Mouse (Mus musculus) olfactory bulb, adult 2 months (tissue): ENCODE data around the gene Pmpca. TPM values are rescaled to one million over a fixed set of nuclear protein-coding genes. Genes with fewer than 3 reads are reported as not detected.
A peak's percentile ranks its signal among the peaks of the same experiment; 100 is the strongest.
"Not testable (repeated sequence)": the region's sequence is repeated elsewhere in the genome, so short reads cannot be mapped to it uniquely, and the experiment has no call there.

Experiments
- H3K27ac ChIP-seq: fragments of 200-500 bp; 2 replicates; pipeline ENCODE4 v1.5.1; 2012; ENCODE audit warnings: low read depth, low read length; ENCODE audit not compliant: insufficient read depth
- H3K4me1 ChIP-seq: fragments of 200-500 bp; 2 replicates; pipeline ENCODE4 v1.6.1; 2012; ENCODE audit warnings: low read length; ENCODE audit not compliant: control insufficient read depth, insufficient read depth
- H3K4me3 ChIP-seq: fragments of 200-500 bp; 2 replicates; pipeline ENCODE4 v1.5.1; 2012; ENCODE audit warnings: mild to moderate bottlenecking, low read depth, low read length, moderate library complexity; ENCODE audit not compliant: insufficient read depth
- CTCF ChIP-seq: fragments of 200-500 bp; IDR thresholded peaks from 2 replicates; pipeline ENCODE4 v1.5.1; 2012; ENCODE audit warnings: low read depth, mild to moderate bottlenecking, low read length, moderate library complexity; ENCODE audit not compliant: insufficient read depth
- POLR2A ChIP-seq: fragments of 200-500 bp; IDR thresholded peaks from 2 replicates; pipeline ENCODE4 v1.6.1; 2012; ENCODE audit warnings: mild to moderate bottlenecking, low read depth, low read length, moderate library complexity; ENCODE audit not compliant: insufficient read depth
- WGBS: fragments of 180-500 bp; shearing (Covaris S2); methylation state at CpG from one replicate; pipeline ENCODE4 v1.1.7; 2018; 5-methylcytosine and 5-hydroxymethylcytosine counted together
- polyA plus RNA-seq: library from polyadenylated mRNA; stranded (reverse); fragments of >200 nt; gene quantifications from 2 replicates; pipeline ENCODE4 v1.2.4, GENCODE M21; 2012; ENCODE audit warnings: low replicate concordance; ENCODE audit not compliant: missing spikeins, insufficient read depth, insufficient read length

The Pmpca gene
- polyA plus RNA-seq, 1 experiment, result 415 TPM

GRCm38 (mm10) chr2:26363481-26363880, 25.7 kb upstream of the Pmpca start:
- no peak for TF ChIP-seq CTCF
- TF ChIP-seq POLR2A, result no peak
- Histone ChIP-seq H3K27ac (no peak overlapping the region), H3K4me1 (peaks cover 20% of the 10 kb centered on the region), H3K4me3 (no peak overlapping the region)
- WGBS, result 91% methylated on average over 5 of the region's 5 CpGs

DNA sequence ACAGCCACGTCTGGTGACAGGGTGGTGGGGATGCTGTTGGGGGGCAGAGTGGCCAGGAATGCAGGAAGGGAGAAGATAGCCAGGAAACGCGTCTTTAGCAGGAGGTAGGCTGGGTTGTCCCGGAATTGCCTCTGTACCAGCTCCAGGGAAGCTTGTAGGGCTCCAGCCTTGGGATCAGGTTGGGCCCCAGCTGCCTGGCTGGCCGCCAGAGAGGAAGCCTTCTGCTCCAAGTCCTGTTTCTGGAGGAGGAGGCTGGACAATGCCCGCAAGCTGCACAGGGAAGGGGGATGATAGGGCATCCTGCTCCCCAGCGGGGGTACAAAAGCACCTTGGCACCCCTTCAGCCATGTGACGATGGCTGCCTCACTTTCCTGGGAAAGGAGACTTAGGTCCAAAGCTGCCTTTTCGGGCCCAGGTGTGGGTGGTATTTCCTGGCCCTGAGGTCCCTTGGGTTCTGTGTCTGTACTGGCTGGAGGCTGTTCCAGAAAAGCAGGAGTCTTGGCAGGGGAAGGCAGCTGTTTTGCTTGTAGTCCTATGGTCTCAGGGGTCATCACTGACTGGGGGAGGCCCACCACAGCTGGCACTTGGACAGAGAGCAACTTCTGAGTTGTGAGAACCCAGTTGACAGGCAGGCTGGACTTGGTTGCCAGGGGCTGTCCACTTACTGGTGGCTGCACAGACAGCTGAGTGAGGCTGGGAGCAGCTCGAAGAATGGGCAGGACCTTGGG, 24.2 kb upstream of the Pmpca start:
- Histone ChIP-seq H3K4me1 (peaks cover 6% of the 10 kb centered on the region), H3K4me3 (no peak overlapping the region), H3K27ac (no peak overlapping the region)
- TF ChIP-seq POLR2A (no peak), CTCF (no peak)
- 54% methylated on average over 10 of the region's 10 CpGs for WGBS

GRCm38 (mm10) chr2:26367911-26368310, 21.2 kb upstream of the Pmpca start:
- Histone ChIP-seq H3K4me3 (no peak overlapping the region), H3K27ac (no peak overlapping the region), H3K4me1 (no peaks in the 10 kb centered on the region)
- TF ChIP-seq POLR2A (no peak), CTCF (no peak)
- 94% methylated on average over 6 of the region's 6 CpGs for WGBS

- TF ChIP-seq CTCF (no peak), POLR2A (no peak)
- Histone ChIP-seq H3K4me3 (no peak overlapping the region), H3K27ac (no peak overlapping the region), H3K4me1 (no peaks in the 10 kb centered on the region)
- WGBS, result 75% methylated on average over 1 of the region's 1 CpGs
These were observed 20.6 kb upstream of the Pmpca start for GRCm38 (mm10) chr2:26368572-26368971.

GRCm38 (mm10) chr2:26372396-26372795, 16.7 kb upstream of the Pmpca start:
- 94% methylated on average over 8 of the region's 8 CpGs for WGBS
- no peaks in the 10 kb centered on the region for H3K4me1 ChIP-seq
- TF ChIP-seq POLR2A (no peak), CTCF (no peak)
- no peak overlapping the region for H3K27ac ChIP-seq
- no peak overlapping the region for H3K4me3 ChIP-seq

- Histone ChIP-seq H3K4me3 (peak within 1 kb of the TSS; percentile 58), H3K4me1 (no peaks in the 10 kb centered on the region), H3K27ac (no peak within 1 kb of the TSS)
- WGBS, result under 1% methylated on average over 38 of the region's 38 CpGs
- TF ChIP-seq POLR2A, result no peak
- TF ChIP-seq CTCF, result no peak
These were observed 8.9 kb upstream of the Pmpca start, which contains the start of gene Snapc4 for GRCm38 (mm10) chr2:26380131-26380771. Gene Snapc4, minus strand, starts transcription at chr2:26380653.

DNA sequence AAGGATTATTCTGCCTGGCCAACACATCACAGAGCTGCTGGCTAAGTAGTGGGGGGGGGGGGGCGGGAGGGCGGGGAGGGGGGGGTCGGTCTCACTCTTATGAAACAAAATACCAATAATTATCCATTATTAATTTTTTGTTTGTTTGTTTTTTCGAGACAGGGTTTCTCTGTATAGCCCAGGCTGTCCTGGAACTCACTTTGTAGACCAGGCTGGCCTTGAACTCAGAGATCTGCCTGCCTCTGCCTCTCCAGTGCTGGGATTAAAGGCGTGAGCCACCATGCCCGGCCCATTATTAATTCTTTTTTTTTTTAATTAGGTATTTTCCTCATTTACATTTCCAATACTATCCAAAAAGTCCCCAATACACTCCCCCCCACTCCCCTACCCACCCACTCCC, 8.3 kb upstream of the Pmpca start:
- not testable (repeated sequence) for H3K27ac ChIP-seq

GRCm38 (mm10) chr2:26387713-26388112, 1.4 kb upstream of the Pmpca start:
- TF ChIP-seq CTCF (no peak), POLR2A (no peak)
- H3K27ac ChIP-seq, result no peak overlapping the region
- H3K4me1 ChIP-seq, result peaks cover 15% of the 10 kb centered on the region
- 80% methylated on average over 3 of the region's 3 CpGs for WGBS
- no peak overlapping the region for H3K4me3 ChIP-seq

More for the DNA sequence above, 8.3 kb upstream of the Pmpca start:
- H3K4me1 ChIP-seq, result not testable (repeated sequence)
- H3K4me3 ChIP-seq, result peak overlapping the region; percentile 58
- WGBS, result 32% methylated on average over 6 of the region's 6 CpGs

DNA sequence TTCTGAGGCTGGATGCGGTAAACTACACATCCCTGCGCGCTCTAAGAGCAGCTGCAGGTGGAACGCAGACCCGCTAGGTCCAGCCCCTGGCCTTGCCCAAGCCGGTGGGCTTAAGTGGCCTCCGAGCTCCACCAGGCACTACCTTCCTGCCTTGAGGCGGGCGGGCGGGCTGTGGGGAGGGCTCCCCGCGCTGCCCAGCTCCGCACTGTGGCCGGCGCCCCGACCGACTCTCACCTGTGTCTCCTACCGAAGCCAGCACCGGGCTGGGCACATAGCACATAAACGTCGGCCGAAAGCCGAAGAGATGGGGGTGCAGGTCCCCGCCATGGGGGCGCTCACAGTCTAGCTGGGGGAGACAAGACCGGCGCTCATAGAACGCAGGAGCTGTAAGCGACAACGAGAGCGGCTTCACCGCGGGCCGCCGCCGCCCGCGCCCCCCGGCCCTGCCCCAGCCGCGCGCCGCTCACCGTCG, 421 bp upstream of the Pmpca start:
- TF ChIP-seq CTCF (no peak), POLR2A (no peak)
- H3K27ac ChIP-seq, result no peak overlapping the region
- WGBS, result under 1% methylated on average over 45 of the region's 45 CpGs

More for the DNA sequence above, 421 bp upstream of the Pmpca start:
- peak overlapping the region; percentile 73 for H3K4me3 ChIP-seq
- H3K4me1 ChIP-seq, result peaks cover 15% of the 10 kb centered on the region
